21 mouse cellular contexts compared by ENCODE assay signal in genomic region chr4:100996060-100996651, GRCm38 (mm10). TPM values are rescaled to one million over a fixed set of nuclear protein-coding genes. Genes with fewer than 3 reads are reported as not detected.
A peak's percentile ranks its signal among the peaks of the same experiment; 100 is the strongest.
DNase-seq lines count a peak whose midpoint lies in the region; ATAC-seq and TF ChIP-seq lines count a peak whose summit lies in the region.
"Had no signal": no experiment of that assay in that cellular context is flagged by ENCODE, and none has a peak within 500 bp of the region (broad histone marks: within the 10 kb centered on the region; RNA-seq: fewer than 3 reads in every experiment).

No protein-coding gene starts in this region.

- no peak for TF ChIP-seq CTCF in midbrain, postnatal 0 days (IDR thresholded peaks at IDR 0.05)

- no peak overlapping the region for H3K9ac ChIP-seq in heart, embryonic 12.5 days
- no peak overlapping the region for H3K9ac ChIP-seq in midbrain, embryonic 11.5 days (ENCODE audit: low read length)
- peak overlapping the region; percentile 12; the same call in 1 of the 2 replicates for H3K9ac ChIP-seq in liver, embryonic 15.5 days
- no peak overlapping the region for H3K9ac ChIP-seq in midbrain, postnatal 0 days (replicated peaks; ENCODE audit: low read length, poor library complexity, severe bottlenecking)
- H3K9ac ChIP-seq: embryonic facial prominence, embryonic 12.5 days; limb, embryonic 12.5 days; lung, embryonic 15.5 days had no signal

- ATAC-seq in heart, embryonic 12.5 days (ENCODE audit: insufficient number of reproducible peaks, low FRiP score), result no peak
- no peak for ATAC-seq in midbrain, embryonic 11.5 days (ENCODE audit: low FRiP score)
- no peak for ATAC-seq in liver, embryonic 15.5 days (ENCODE audit: insufficient read depth)
- ATAC-seq in midbrain, postnatal 0 days (ENCODE audit: low FRiP score), result peak; percentile 29; the same call in 1 of the 2 replicates

- peaks cover 23% of the 10 kb centered on the region for H3K36me3 ChIP-seq in heart, embryonic 12.5 days
- peaks cover 11% of the 10 kb centered on the region for H3K36me3 ChIP-seq in midbrain, embryonic 11.5 days (ENCODE audit: control insufficient read depth, insufficient read depth, low read length)
- peaks cover 92% of the 10 kb centered on the region for H3K36me3 ChIP-seq in midbrain, embryonic 10.5 days
- no peaks in the 10 kb centered on the region; the same call in 1 of the 2 replicates for H3K36me3 ChIP-seq in liver, embryonic 15.5 days (replicated peaks)
- H3K36me3 ChIP-seq in midbrain, postnatal 0 days (ENCODE audit: insufficient read depth, low read length), result peaks cover 4% of the 10 kb centered on the region; the same call in 1 of the 2 replicates

- no peak overlapping the region for H3K4me3 ChIP-seq in heart, embryonic 12.5 days
- H3K4me3 ChIP-seq in midbrain, embryonic 11.5 days (ENCODE audit: low read depth, low read length), result no peak overlapping the region
- H3K4me3 ChIP-seq in midbrain, embryonic 10.5 days, result no peak overlapping the region
- peak overlapping the region; percentile 59 for H3K4me3 ChIP-seq in liver, embryonic 15.5 days (replicated peaks)
- H3K4me3 ChIP-seq in midbrain, postnatal 0 days (ENCODE audit: low read depth, low read length), result no peak overlapping the region
- H3K4me3 ChIP-seq: embryonic facial prominence, embryonic 12.5 days; limb, embryonic 12.5 days; lung, embryonic 15.5 days had no signal

- H3K27ac ChIP-seq in heart, embryonic 12.5 days (ENCODE audit: poor library complexity, severe bottlenecking), result no peak overlapping the region
- no peak overlapping the region for H3K27ac ChIP-seq in midbrain, embryonic 11.5 days (ENCODE audit: low read depth, low read length)
- no peak overlapping the region for H3K27ac ChIP-seq in midbrain, embryonic 10.5 days (replicated peaks)
- H3K27ac ChIP-seq in liver, embryonic 15.5 days (replicated peaks), result peak overlapping the region; percentile 97
- peak overlapping the region; percentile 55; the same call in 1 of the 2 replicates for H3K27ac ChIP-seq in midbrain, postnatal 0 days (ENCODE audit: low read depth, low read length)
- H3K27ac ChIP-seq: embryonic facial prominence, embryonic 12.5 days; limb, embryonic 12.5 days; lung, embryonic 15.5 days had no signal

- WGBS in heart, embryonic 12.5 days, result 81% methylated on average over 4 of the region's 4 CpGs
- 58% methylated on average over 4 of the region's 4 CpGs for WGBS in midbrain, embryonic 11.5 days
- 70% methylated on average over 4 of the region's 4 CpGs for WGBS in midbrain, embryonic 10.5 days
- WGBS in liver, embryonic 15.5 days (ENCODE audit: insufficient replicate concordance), result 81% methylated on average over 4 of the region's 4 CpGs
- 17% methylated on average over 4 of the region's 4 CpGs for WGBS in midbrain, postnatal 0 days

- H3K9me3 ChIP-seq in heart, embryonic 12.5 days (replicated peaks), result no peaks in the 10 kb centered on the region
- H3K9me3 ChIP-seq in midbrain, embryonic 11.5 days (ENCODE audit: control insufficient read depth, low read length), result no peaks in the 10 kb centered on the region
- H3K9me3 ChIP-seq in midbrain, embryonic 10.5 days (replicated peaks), result no peaks in the 10 kb centered on the region
- no peaks in the 10 kb centered on the region for H3K9me3 ChIP-seq in liver, embryonic 15.5 days (replicated peaks)
- no peaks in the 10 kb centered on the region for H3K9me3 ChIP-seq in midbrain, postnatal 0 days (ENCODE audit: low read length)
- H3K9me3 ChIP-seq: embryonic facial prominence, embryonic 12.5 days; limb, embryonic 12.5 days; lung, embryonic 15.5 days had no signal

- peak; percentile 35 for DNase-seq in heart, adult 11 months
- peak; percentile 80 for DNase-seq in midbrain, embryonic 11.5 days (ENCODE audit: low spot score, missing footprints)
- DNase-seq in midbrain, embryonic 10.5 days (ENCODE audit: low spot score), result no peak
- peak; percentile 69 for DNase-seq in midbrain, postnatal 0 days (ENCODE audit: low spot score)
- DNase-seq in left cerebral cortex, adult 11 months (ENCODE audit: low spot score), result no peak
- no peak for DNase-seq in urinary bladder, postnatal 4 days (ENCODE audit: low spot score in 2 of 2)
- DNase-seq: adrenal gland, postnatal 14 days; cerebellum, adult 8-10 months; gastrocnemius, postnatal 14 days; heart, postnatal 14 days; thymus, adult 18-20 months had no signal

- no peak overlapping the region for H3K4me2 ChIP-seq in heart, embryonic 12.5 days
- no peak overlapping the region for H3K4me2 ChIP-seq in midbrain, embryonic 11.5 days
- H3K4me2 ChIP-seq in liver, embryonic 15.5 days, result peak overlapping the region; percentile 64
- no peak overlapping the region for H3K4me2 ChIP-seq in midbrain, postnatal 0 days (ENCODE audit: low read depth, low read length, poor library complexity, severe bottlenecking)
- H3K4me2 ChIP-seq: embryonic facial prominence, embryonic 12.5 days; limb, embryonic 12.5 days; lung, embryonic 15.5 days had no signal

- H3K4me1 ChIP-seq in heart, embryonic 12.5 days (replicated peaks), result peaks cover 3% of the 10 kb centered on the region
- peaks cover 17% of the 10 kb centered on the region for H3K4me1 ChIP-seq in midbrain, embryonic 11.5 days (ENCODE audit: control insufficient read depth, insufficient read depth, low read length)
- peaks cover 52% of the 10 kb centered on the region for H3K4me1 ChIP-seq in midbrain, embryonic 10.5 days
- peaks cover 62% of the 10 kb centered on the region for H3K4me1 ChIP-seq in liver, embryonic 15.5 days (replicated peaks)
- 0 out of 2 replicates have a peak, but pooled peaks cover 7% of the 10 kb centered on the region for H3K4me1 ChIP-seq in midbrain, postnatal 0 days (ENCODE audit: insufficient read depth, low read length)
- H3K4me1 ChIP-seq: embryonic facial prominence, embryonic 12.5 days; lung, embryonic 15.5 days had no signal

- H3K27me3 ChIP-seq in heart, embryonic 12.5 days (replicated peaks), result no peaks in the 10 kb centered on the region
- H3K27me3 ChIP-seq in midbrain, embryonic 11.5 days (ENCODE audit: control insufficient read depth, insufficient read depth, low read length), result no peaks in the 10 kb centered on the region
- no peaks in the 10 kb centered on the region for H3K27me3 ChIP-seq in midbrain, embryonic 10.5 days (ENCODE audit: low read depth, poor library complexity, severe bottlenecking)
- H3K27me3 ChIP-seq in liver, embryonic 15.5 days, result no peaks in the 10 kb centered on the region
- no peaks in the 10 kb centered on the region for H3K27me3 ChIP-seq in midbrain, postnatal 0 days (ENCODE audit: insufficient read depth, low read length)
- H3K27me3 ChIP-seq: embryonic facial prominence, embryonic 12.5 days; limb, embryonic 12.5 days; lung, embryonic 15.5 days had no signal

RNA-seq across cellular contexts. Expression of gene Gm10577, which starts 24.3 kb away (rescaled TPM):
- polyA plus RNA-seq in heart, embryonic 12.5 days (2016; fragmentation: Nextera tagmentation; extraction: Ambion mirVana), result not detected in 2 replicates
- not detected in 2 replicates for polyA plus RNA-seq in midbrain, embryonic 11.5 days (2014; fragmentation: Nextera tagmentation; extraction: Ambion mirVana)
- polyA plus RNA-seq in midbrain, embryonic 10.5 days (2016; fragmentation: Nextera tagmentation; extraction: Ambion mirVana), result not detected in 2 replicates
- not detected in 2 replicates for polyA plus RNA-seq in liver, embryonic 15.5 days (2015; fragmentation: Nextera tagmentation; extraction: Ambion mirVana)
- total RNA-seq in midbrain, postnatal 0 days (2014; rRNA removed), result not detected in 2 replicates
- not detected in 2 replicates for polyA plus RNA-seq in midbrain, postnatal 0 days (2015; fragmentation: Nextera tagmentation; extraction: Ambion mirVana)
- total RNA-seq: adrenal gland, postnatal 14 days; gastrocnemius, postnatal 14 days; heart, postnatal 14 days; left cerebral cortex, adult 18-20 months had no signal
- polyA plus RNA-seq: cortical plate, adult 2 months; embryonic facial prominence, embryonic 12.5 days; intestine, embryonic 14.5 days; kidney, embryonic 16.5 days; limb, embryonic 12.5 days; lung, embryonic 15.5 days; stomach, embryonic 14.5 days had no signal

Comparison
In these comparisons a context has a peak if more than half of its experiments do, and no peak if none do; other contexts are left out.
1. DNase-seq: peak in heart, adult 11 months (single experiment), midbrain, embryonic 11.5 days (single experiment) and midbrain, postnatal 0 days (single experiment); none in midbrain, embryonic 10.5 days (single experiment), left cerebral cortex, adult 11 months (single experiment) and urinary bladder, postnatal 4 days (0 of 2).
2. H3K27ac ChIP-seq: peak in liver, embryonic 15.5 days (single experiment) and midbrain, postnatal 0 days (single experiment); none in heart, embryonic 12.5 days (single experiment), midbrain, embryonic 11.5 days (single experiment) and midbrain, embryonic 10.5 days (single experiment).